Mouse (Mus musculus): ENCODE results near the gene Col11a2. TPM values are rescaled to one million over a fixed set of nuclear protein-coding genes. Genes with fewer than 3 reads are reported as not detected.

The Col11a2 gene
- polyA plus RNA-seq, 1 experiment from 2014 or later = 2.5 TPM

DNA sequence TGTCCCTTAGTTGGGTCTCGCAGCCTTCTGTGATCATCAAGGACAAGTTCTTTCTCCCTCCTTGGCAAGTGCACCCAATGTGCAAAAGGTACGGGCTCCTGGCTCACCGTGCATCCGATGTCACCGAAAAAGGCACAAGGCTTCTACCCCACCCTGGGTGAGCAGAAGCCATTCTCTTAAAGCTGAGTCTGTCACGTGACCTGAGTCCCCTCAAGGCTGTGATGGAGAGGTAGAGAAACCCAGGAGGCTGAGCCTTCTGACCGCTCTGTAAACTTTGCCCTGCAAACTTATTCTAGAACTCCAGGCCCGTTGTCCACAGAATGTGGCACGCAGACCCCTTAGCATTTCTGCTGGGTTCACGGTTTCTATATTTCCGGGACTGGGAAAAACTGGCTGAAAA, 39.8 kb downstream of the Col11a2 start:
- WGBS = 93% methylated on average over 11 of the region's 11 CpGs
- no peak for ATAC-seq

DNA sequence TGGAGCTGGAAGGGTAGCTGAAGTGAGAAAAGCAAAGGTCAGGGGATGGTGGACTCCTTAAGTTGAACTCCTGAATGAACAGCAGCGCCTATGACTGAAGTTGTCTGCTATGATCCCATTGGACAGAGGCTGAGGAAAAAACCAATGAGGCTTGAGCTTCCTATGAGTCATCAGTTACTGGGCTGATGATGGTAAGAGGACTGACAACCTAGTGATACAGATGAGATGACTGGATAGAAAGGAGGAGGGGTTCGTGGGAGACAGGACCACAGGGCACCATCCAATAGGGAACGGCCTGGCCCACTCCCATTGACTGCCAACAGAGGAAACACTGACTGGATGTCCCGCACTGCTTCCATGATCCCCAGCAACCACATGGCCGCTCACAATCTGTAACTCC, 40.4 kb downstream of the Col11a2 start:
- no peaks in the 10 kb centered on the region for H3K9me3 ChIP-seq
- H3K36me3 ChIP-seq = no peaks in the 10 kb centered on the region
- no peak overlapping the region for H3K9ac ChIP-seq (replicated peaks)
- no peak overlapping the region for H3K27ac ChIP-seq
- peaks cover 14% of the 10 kb centered on the region for H3K27me3 ChIP-seq
- H3K4me2 ChIP-seq (replicated peaks) = no peak overlapping the region
- H3K4me3 ChIP-seq (replicated peaks) = no peak overlapping the region
- peaks cover 13% of the 10 kb centered on the region for H3K4me1 ChIP-seq (replicated peaks)
- 10% methylated on average over 5 of the region's 5 CpGs for whole genome bisulfite sequencing
- peak; percentile 89 for ATAC-seq

More for the DNA sequence above, 39.8 kb downstream of the Col11a2 start:
- peaks cover 14% of the 10 kb centered on the region for H3K27me3 ChIP-seq
- H3K9ac ChIP-seq (replicated peaks) = no peak overlapping the region
- peaks cover 13% of the 10 kb centered on the region for H3K4me1 ChIP-seq (replicated peaks)
- H3K36me3 ChIP-seq = no peaks in the 10 kb centered on the region
- H3K4me2 ChIP-seq (replicated peaks) = no peak overlapping the region
- no peaks in the 10 kb centered on the region for H3K9me3 ChIP-seq
- no peak overlapping the region for H3K4me3 ChIP-seq (replicated peaks)
- no peak overlapping the region for H3K27ac ChIP-seq

DNA sequence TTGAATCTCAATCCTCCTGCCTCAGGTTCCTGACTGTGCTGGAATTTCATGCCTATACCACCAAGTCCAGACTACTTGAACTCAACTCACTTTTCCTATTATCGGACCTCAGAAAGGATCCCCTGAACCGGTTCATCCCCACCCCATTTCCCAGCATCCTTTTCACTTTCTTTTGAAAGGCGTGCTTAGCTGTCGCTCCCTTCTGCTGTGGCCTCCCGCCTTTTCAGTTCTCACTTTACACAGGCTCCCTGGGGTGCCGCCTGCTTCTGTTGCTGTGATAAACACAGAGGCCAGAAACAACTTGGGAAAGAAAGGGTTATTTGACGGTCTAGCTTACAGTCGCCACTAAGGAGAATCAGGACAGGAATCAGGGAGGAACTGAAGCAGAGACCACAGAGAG, 43.9 kb downstream of the Col11a2 start:
- peaks cover 5% of the 10 kb centered on the region; the same call in 1 of the 2 replicates for H3K27me3 ChIP-seq
- no peaks in the 10 kb centered on the region for H3K9me3 ChIP-seq
- H3K4me2 ChIP-seq (replicated peaks) = no peak overlapping the region
- ATAC-seq = no peak
- no peak overlapping the region for H3K4me3 ChIP-seq (replicated peaks)
- H3K9ac ChIP-seq (replicated peaks) = no peak overlapping the region
- 3% methylated on average over 8 of the region's 8 CpGs for WGBS
- H3K27ac ChIP-seq = no peak overlapping the region
- no peaks in the 10 kb centered on the region for H3K36me3 ChIP-seq
- peaks cover 8% of the 10 kb centered on the region for H3K4me1 ChIP-seq (replicated peaks)

DNA sequence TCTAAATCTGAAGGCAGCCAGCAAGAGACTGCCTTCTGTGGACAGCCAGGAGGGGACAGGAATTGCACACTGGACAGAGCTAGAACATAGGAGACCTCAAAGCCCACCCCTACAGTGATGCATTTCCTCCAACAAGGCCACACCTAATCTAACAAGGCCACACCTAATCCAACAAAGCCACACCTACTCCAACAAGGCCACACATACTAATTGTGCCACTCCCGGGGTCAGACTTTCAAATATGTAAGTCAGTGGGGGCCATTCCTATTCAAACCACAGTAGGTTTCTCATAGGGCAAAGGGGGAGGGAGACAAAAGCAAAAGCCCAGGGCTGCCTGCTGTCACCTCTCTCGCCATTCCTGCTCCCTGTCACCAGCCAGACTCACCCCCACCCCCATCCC, 48.1 kb downstream of the Col11a2 start:
- 38% methylated on average over 2 of the region's 2 CpGs for WGBS
- ATAC-seq = no peak
- no peak overlapping the region for H3K4me3 ChIP-seq (replicated peaks)
- H3K4me1 ChIP-seq (replicated peaks) = peaks cover 8% of the 10 kb centered on the region
- no peak overlapping the region for H3K9ac ChIP-seq (replicated peaks)
- H3K4me2 ChIP-seq (replicated peaks) = no peak overlapping the region
- H3K9me3 ChIP-seq = no peaks in the 10 kb centered on the region
- no peaks in the 10 kb centered on the region for H3K36me3 ChIP-seq
- H3K27me3 ChIP-seq = peaks cover 5% of the 10 kb centered on the region; the same call in 1 of the 2 replicates
- H3K27ac ChIP-seq = no peak overlapping the region

DNA sequence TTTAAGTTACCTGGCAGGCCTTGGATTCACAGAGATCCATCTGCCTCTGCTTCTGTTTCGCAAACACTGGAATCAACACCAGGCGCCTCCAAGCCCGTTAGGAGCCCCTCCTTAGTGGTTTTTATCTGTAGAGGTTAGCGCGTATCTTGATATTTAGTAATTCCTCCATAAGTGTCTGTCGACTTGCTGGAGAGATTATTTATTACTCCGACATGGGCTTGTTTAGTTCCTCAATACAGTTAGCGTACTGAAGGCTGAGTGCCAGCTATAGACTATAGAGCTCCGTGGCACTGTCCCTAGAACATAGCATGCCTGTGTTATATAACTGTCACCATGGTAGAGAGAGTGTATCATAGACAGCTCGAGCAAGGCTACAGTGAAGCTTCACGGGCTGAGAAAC, 48.9 kb downstream of the Col11a2 start:
- no peak for ATAC-seq
- H3K27ac ChIP-seq = no peak overlapping the region
- peaks cover 5% of the 10 kb centered on the region; the same call in 1 of the 2 replicates for H3K27me3 ChIP-seq
- H3K36me3 ChIP-seq = no peaks in the 10 kb centered on the region
- no peak overlapping the region for H3K4me3 ChIP-seq (replicated peaks)
- H3K9me3 ChIP-seq = no peaks in the 10 kb centered on the region
- H3K4me1 ChIP-seq (replicated peaks) = peaks cover 4% of the 10 kb centered on the region
- no peak overlapping the region for H3K4me2 ChIP-seq (replicated peaks)
- no peak overlapping the region for H3K9ac ChIP-seq (replicated peaks)
- 88% methylated on average over 11 of the region's 11 CpGs for WGBS

DNA sequence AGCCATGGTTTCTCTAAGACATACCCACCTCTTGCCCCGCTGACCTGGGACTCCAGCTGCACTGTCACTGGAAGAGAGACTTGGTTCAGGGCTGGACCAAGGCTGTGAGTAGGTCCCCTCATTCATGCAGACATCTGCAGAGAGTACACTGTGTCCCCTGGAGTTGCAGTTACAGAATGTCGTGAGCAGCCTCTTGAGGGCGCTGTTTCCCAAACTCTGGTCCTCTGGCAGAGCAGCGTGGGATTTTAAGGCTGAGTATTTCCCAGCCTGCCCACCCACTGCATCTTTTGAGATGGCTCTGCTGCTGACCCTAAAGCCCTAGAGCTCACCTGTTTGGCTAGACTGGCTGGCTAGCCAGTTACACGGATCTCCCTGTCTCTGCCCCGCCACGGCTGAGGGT, 51.7 kb downstream of the Col11a2 start:
- Histone ChIP-seq H3K27me3 (no peaks in the 10 kb centered on the region), H3K9ac (replicated peaks) (no peak overlapping the region), H3K4me2 (replicated peaks) (no peak overlapping the region), H3K4me1 (replicated peaks) (no peaks in the 10 kb centered on the region), H3K36me3 (no peaks in the 10 kb centered on the region), H3K4me3 (replicated peaks) (no peak overlapping the region), H3K9me3 (no peaks in the 10 kb centered on the region), H3K27ac (no peak overlapping the region)
- ATAC-seq = no peak
- 49% methylated on average over 7 of the region's 7 CpGs for WGBS

DNA sequence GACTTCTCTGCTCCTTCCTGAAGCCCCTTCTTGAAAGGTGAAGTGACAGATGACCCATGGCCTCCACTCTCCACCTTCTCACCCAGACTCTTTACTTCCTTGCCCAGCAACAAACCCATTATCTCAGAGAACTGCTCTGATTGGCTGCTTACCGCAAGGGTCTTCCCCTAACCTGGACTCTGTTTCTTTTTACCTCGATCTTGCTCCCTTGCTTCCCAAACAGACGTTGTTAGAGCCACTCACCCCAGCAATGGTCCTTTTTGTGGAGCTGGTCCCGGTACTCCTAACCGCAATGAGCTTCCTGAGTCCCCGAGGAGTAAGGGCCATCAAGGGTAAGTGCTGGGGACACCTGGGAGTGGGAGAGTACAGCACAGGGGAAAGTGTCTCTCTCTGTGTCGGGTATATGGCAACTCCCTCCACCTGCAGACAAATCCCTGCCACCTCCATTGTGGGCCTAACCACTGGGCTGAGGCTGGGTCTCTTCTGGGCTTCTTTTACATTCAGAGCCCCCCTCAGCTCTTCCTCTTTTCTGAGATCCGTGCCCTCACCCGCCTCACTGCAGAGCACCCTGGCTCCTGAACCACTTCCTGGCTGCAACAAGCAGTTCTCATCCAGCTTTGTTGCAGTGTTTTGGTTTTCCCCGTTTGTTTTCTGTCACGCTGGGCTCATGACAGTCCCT, 53.1 kb downstream of the Col11a2 start, which contains the start of gene H2-Oa:
TSS of gene H2-Oa (plus strand) at position 144 of the 679 bp plus-strand sequence.
- Histone ChIP-seq H3K27me3 (no peaks in the 10 kb centered on the region), H3K9ac (replicated peaks) (no peak within 1 kb of the TSS), H3K9me3 (no peaks in the 10 kb centered on the region), H3K4me2 (replicated peaks) (no peak within 1 kb of the TSS), H3K4me3 (replicated peaks) (no peak within 1 kb of the TSS), H3K27ac (no peak within 1 kb of the TSS), H3K36me3 (no peaks in the 10 kb centered on the region), H3K4me1 (replicated peaks) (no peaks in the 10 kb centered on the region)
- 51% methylated on average over 11 of the region's 11 CpGs for WGBS
- no peak for ATAC-seq

DNA sequence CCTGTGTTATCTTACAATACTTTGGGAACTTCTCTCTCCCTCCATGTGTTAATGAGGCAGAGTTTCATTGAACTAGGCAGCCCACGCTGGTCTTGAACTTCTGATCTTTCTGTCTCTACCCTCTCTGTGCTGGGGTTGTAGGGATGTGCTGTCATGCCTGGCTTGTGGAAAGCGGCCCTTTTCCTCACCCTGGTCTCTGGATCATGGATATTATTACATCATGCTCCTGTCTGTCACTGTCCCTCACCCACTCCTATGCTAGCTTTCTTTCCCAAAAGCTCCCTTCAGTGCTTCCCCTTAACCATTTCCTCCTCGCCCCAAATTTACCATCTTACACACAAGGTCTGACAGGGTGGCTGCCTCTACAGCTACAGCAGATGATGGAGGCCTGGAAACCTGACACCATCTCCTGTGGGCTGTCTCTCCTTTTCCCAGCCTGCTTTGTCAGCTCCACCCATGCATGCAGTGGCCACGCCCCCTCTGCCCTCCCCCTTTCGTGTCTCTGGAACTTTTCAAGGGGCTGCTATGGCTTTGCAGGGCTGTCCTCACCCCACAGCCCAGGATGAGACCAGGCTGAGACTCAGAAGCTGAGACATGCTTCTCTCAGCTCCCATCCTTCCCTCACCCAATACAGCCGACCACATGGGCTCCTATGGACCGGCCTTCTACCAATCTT, 54.1 kb downstream of the Col11a2 start:
- Histone ChIP-seq H3K4me2 (replicated peaks) (no peak overlapping the region), H3K27ac (no peak overlapping the region), H3K9ac (replicated peaks) (no peak overlapping the region), H3K9me3 (no peaks in the 10 kb centered on the region), H3K4me3 (replicated peaks) (no peak overlapping the region), H3K4me1 (replicated peaks) (no peaks in the 10 kb centered on the region), H3K36me3 (no peaks in the 10 kb centered on the region), H3K27me3 (no peaks in the 10 kb centered on the region)
- no peak; the same call in 1 of the 2 replicates for ATAC-seq
- WGBS = 30% methylated on average over 7 of the region's 7 CpGs

DNA sequence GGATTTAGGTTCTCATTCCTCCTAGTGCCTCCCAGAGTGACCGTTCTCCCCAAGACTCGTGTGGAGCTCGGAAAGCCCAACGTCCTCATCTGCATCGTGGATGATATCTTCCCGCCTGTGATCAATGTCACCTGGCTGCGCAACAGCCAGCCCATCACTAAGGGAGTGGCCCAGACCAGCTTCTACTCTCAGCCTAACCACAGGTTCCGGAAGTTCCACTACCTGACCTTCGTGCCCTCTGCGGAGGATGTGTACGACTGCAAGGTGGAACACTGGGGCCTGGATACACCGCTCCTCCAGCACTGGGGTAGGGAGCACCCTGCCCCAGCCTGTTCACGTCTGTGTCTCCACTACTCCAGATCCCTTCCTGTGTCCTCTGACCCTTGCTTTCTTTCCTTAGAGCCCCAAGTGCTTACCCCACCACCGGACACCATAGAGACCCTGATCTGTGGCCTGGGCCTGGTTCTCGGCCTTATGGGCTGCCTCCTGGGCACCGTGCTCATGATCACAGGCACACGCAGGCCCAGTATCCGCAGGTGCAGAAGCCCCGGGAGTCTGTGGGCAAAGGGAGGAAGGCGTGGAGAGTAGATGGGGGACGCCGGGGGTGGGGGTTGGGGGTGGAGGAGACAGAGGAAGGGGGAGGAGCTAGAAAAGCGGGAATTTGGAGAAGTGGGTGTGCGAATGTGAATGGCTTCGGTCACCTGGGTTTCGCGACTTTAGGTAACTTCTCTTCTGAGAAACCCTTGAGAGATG, 55.2 kb downstream of the Col11a2 start:
- Histone ChIP-seq H3K9me3 (no peaks in the 10 kb centered on the region), H3K4me3 (replicated peaks) (no peak overlapping the region), H3K4me1 (replicated peaks) (no peaks in the 10 kb centered on the region), H3K4me2 (replicated peaks) (no peak overlapping the region), H3K36me3 (no peaks in the 10 kb centered on the region), H3K27ac (no peak overlapping the region), H3K9ac (replicated peaks) (no peak overlapping the region), H3K27me3 (no peaks in the 10 kb centered on the region)
- 85% methylated on average over 27 of the region's 27 CpGs for WGBS
- no peak for ATAC-seq

DNA sequence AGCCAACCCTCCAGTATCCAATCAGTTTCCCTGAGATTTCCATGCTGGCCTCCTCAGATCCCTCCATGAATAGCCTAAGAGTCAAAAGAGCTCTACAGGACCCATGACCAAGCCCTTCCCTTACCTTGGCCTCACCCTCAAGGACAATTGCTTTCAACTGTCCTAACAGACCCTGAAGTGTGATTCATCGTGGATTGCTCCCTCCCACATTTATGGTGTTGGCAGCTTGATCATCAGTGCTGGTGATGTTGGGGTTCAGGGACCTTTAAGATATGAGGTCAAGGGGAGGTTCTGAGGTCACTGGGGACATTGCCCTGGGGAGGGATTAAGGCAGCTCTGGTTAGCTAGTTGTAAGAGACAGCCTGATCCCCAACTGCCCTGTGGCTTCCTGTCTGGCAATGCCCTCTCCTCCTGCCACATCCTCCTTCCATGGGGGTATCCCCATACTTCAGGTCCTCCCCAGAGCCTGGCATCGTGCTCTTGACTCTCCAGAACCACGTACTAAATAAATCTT, 57.3 kb downstream of the Col11a2 start:
- Histone ChIP-seq H3K4me2 (replicated peaks) (no peak overlapping the region), H3K4me3 (replicated peaks) (no peak overlapping the region), H3K9ac (replicated peaks) (no peak overlapping the region), H3K36me3 (no peaks in the 10 kb centered on the region), H3K27ac (no peak overlapping the region), H3K9me3 (no peaks in the 10 kb centered on the region), H3K4me1 (replicated peaks) (0 out of 2 replicates have a peak, but pooled peaks cover under 1% of the 10 kb centered on the region), H3K27me3 (no peaks in the 10 kb centered on the region)
- ATAC-seq = no peak
- WGBS = 75% methylated on average over 3 of the region's 3 CpGs

DNA sequence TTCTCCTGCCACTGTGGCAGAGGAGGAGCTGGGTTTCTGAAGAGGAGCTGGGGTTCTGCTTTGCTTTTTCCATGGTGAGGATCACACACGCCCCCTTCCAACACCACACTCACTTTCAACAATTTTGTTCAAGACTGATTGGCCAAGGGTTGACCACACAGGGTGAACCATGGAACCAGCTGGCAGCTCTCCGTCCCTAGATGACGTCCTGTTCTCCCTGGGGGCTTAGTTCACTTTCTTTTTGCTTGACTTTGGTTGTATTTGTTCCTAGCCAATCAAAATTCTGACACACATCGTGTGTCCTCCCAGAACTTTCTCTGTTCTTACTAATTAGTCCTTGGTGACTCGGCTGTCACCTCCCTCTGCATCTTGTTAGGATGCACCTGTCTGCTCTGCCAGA, 58.0 kb downstream of the Col11a2 start:
- no peak overlapping the region for H3K27ac ChIP-seq
- no peaks in the 10 kb centered on the region for H3K36me3 ChIP-seq
- 0 out of 2 replicates have a peak, but pooled peaks cover 4% of the 10 kb centered on the region for H3K4me1 ChIP-seq (replicated peaks)
- no peaks in the 10 kb centered on the region for H3K9me3 ChIP-seq
- H3K27me3 ChIP-seq = no peaks in the 10 kb centered on the region
- H3K4me3 ChIP-seq (replicated peaks) = no peak overlapping the region
- no peak overlapping the region for H3K9ac ChIP-seq (replicated peaks)
- no peak overlapping the region for H3K4me2 ChIP-seq (replicated peaks)
- 69% methylated on average over 5 of the region's 5 CpGs for WGBS
- ATAC-seq = no peak
